Mouse (Mus musculus) spleen, adult 2 months (tissue): ENCODE measurements around the gene Ankrd23.

Experiments used
- CTCF ChIP-seq: fragments of 200-500 bp; IDR thresholded peaks from 2 replicates; pipeline ENCODE4 v1.5.1; 2011; ENCODE audit warnings: mild to moderate bottlenecking, inconsistent platforms; ENCODE audit not compliant: insufficient read depth, insufficient read length, insufficient replicate concordance; ENCODE audit errors: extremely low read depth
- POLR2A ChIP-seq: fragments of 200-500 bp; IDR thresholded peaks from 2 replicates; pipeline ENCODE4 v1.6.1; 2011; ENCODE audit warnings: low read depth, low read length, inconsistent platforms

GRCm38 (mm10) chr1:36536397-36536728, 320 bp downstream of the Ankrd23 start:
- TF ChIP-seq CTCF: no peak
- TF ChIP-seq POLR2A: no peak
